Mouse (Mus musculus) lung, embryonic 16.5 days (tissue): ENCODE results near the gene BC147527. TPM values are rescaled to one million over a fixed set of nuclear protein-coding genes. Genes with fewer than 3 reads are reported as not detected.
"Not testable (repeated sequence)": the region's sequence is repeated elsewhere in the genome, so short reads cannot be mapped to it uniquely, and the experiment has no call there.

Source experiments
- ATAC-seq: fragments of 200-750 bp; cut with Nextera tagmentation; 2 replicates; pipeline ENCODE4 v1.8.0; 2017; ENCODE audit warnings: low read depth, mild to moderate bottlenecking, moderate library complexity
- H3K27ac ChIP-seq: fragments of 300-500 bp; sonication (generic); 2 replicates; pipeline ENCODE4 v1.5.1; 2014; ENCODE audit warnings: mild to moderate bottlenecking, control low read depth, low read length
- H3K27me3 ChIP-seq: fragments of 300-500 bp; sonication (generic); 2 replicates; pipeline ENCODE4 v1.6.1; 2014; ENCODE audit warnings: low read depth, low read length, mixed read lengths; ENCODE audit not compliant: control insufficient read depth, insufficient read depth
- H3K36me3 ChIP-seq: fragments of 300-500 bp; sonication (generic); 2 replicates; pipeline ENCODE4 v1.6.1; 2014; ENCODE audit warnings: low read length; ENCODE audit not compliant: control insufficient read depth, insufficient read depth
- H3K4me1 ChIP-seq: fragments of 300-500 bp; sonication (generic); replicated peaks from 2 replicates; pipeline ENCODE4 v1.6.1; 2014; ENCODE audit warnings: low read length, mixed read lengths; ENCODE audit not compliant: control insufficient read depth, insufficient read depth
- H3K4me2 ChIP-seq: fragments of 300-500 bp; sonication (generic); 2 replicates; pipeline ENCODE4 v1.6.1; 2014; ENCODE audit warnings: low read depth, low read length, control low read depth
- H3K4me3 ChIP-seq: fragments of 300-500 bp; sonication (generic); 2 replicates; pipeline ENCODE4 v1.5.1; 2014; ENCODE audit warnings: mild to moderate bottlenecking, low read length, control low read depth
- H3K9ac ChIP-seq: fragments of 300-500 bp; sonication (generic); 2 replicates; pipeline ENCODE4 v1.6.1; 2014; ENCODE audit warnings: low read length, control low read depth
- H3K9me3 ChIP-seq: fragments of 300-500 bp; sonication (generic); 2 replicates; pipeline ENCODE4 v1.6.1; 2016; ENCODE audit warnings: low read length; ENCODE audit not compliant: control insufficient read depth
- WGBS: fragments of 180-500 bp; shearing (Covaris S2); extraction: QIAGEN DNeasy Blood & Tissue Kit; methylation state at CpG from one replicate; pipeline ENCODE4 v1.1.7; 2014; 5-methylcytosine and 5-hydroxymethylcytosine counted together
- polyA plus RNA-seq: library from polyadenylated mRNA; unstranded; fragments of >200 nt; fragmentation: Nextera tagmentation; extraction: Ambion mirVana; gene quantifications from 2 replicates; pipeline ENCODE4 v1.2.1, GENCODE M21; 2015

The BC147527 gene
- polyA plus RNA-seq, result 0.34 and 0.87 TPM in 2 replicates

- Histone ChIP-seq H3K4me3 (no peak within 1 kb of the TSS), H3K4me2 (no peak within 1 kb of the TSS), H3K27me3 (no peaks in the 10 kb centered on the region), H3K27ac (no peak within 1 kb of the TSS), H3K36me3 (no peaks in the 10 kb centered on the region), H3K9ac (no peak within 1 kb of the TSS), H3K9me3 (no peaks in the 10 kb centered on the region), H3K4me1 (no peaks in the 10 kb centered on the region)
- WGBS, result 25% methylated on average over 2 of the region's 2 CpGs
- no peak for ATAC-seq
Measured at GRCm38 (mm10) chr13:120299991-120300442, at the start of gene BC147527. Gene BC147527, plus strand, starts transcription at chr13:120300392.

- H3K27ac ChIP-seq, H3K9me3 ChIP-seq, H3K4me3 ChIP-seq, H3K4me1 ChIP-seq, ATAC-seq, H3K27me3 ChIP-seq, H3K4me2 ChIP-seq, H3K9ac ChIP-seq, H3K36me3 ChIP-seq: not testable (repeated sequence)
- WGBS, result 86% methylated on average over 2 of the region's 3 CpGs
Measured at GRCm38 (mm10) chr13:120251208-120251924, 48.8 kb upstream of the BC147527 start.

- H3K4me1 ChIP-seq, H3K27me3 ChIP-seq, H3K4me3 ChIP-seq, ATAC-seq, H3K9me3 ChIP-seq, H3K9ac ChIP-seq, H3K4me2 ChIP-seq, H3K27ac ChIP-seq, H3K36me3 ChIP-seq: not testable (repeated sequence)
- 77% methylated on average over 3 of the region's 3 CpGs for WGBS
Measured at GRCm38 (mm10) chr13:120258817-120259658, 41.2 kb upstream of the BC147527 start.

- H3K27me3 ChIP-seq, H3K4me2 ChIP-seq, H3K36me3 ChIP-seq, H3K4me3 ChIP-seq, H3K4me1 ChIP-seq, H3K9ac ChIP-seq, H3K27ac ChIP-seq, H3K9me3 ChIP-seq, ATAC-seq: not testable (repeated sequence)
- WGBS, result 56% methylated on average over 3 of the region's 3 CpGs
Measured at GRCm38 (mm10) chr13:120259718-120260117, 40.5 kb upstream of the BC147527 start.

GRCm38 (mm10) chr13:120262870-120263269 lies 37.3 kb upstream of the BC147527 start, which contains the start of gene AF067061:
Gene AF067061, plus strand, starts transcription at chr13:120263114.
- H3K36me3 ChIP-seq, result not testable (repeated sequence)

GRCm38 (mm10) chr13:120277837-120278236 lies 22.4 kb upstream of the BC147527 start:
- H3K9ac ChIP-seq, result not testable (repeated sequence)

More at GRCm38 (mm10) chr13:120262870-120263269, 37.3 kb upstream of the BC147527 start, which contains the start of gene AF067061:
- not testable (repeated sequence) for H3K4me3 ChIP-seq, H3K27me3 ChIP-seq, H3K9ac ChIP-seq, H3K27ac ChIP-seq, H3K4me2 ChIP-seq, H3K4me1 ChIP-seq, H3K9me3 ChIP-seq, ATAC-seq
- WGBS, result 83% methylated on average over 2 of the region's 2 CpGs

GRCm38 (mm10) chr13:120278784-120279183 lies 21.4 kb upstream of the BC147527 start:
- H3K9ac ChIP-seq, result no peak overlapping the region
- no peaks in the 10 kb centered on the region for H3K36me3 ChIP-seq
- H3K4me2 ChIP-seq, result no peak overlapping the region
- WGBS, result 86% methylated on average over 9 of the region's 9 CpGs
- no peak overlapping the region for H3K4me3 ChIP-seq
- no peaks in the 10 kb centered on the region for H3K4me1 ChIP-seq
- H3K9me3 ChIP-seq, result no peaks in the 10 kb centered on the region
- no peak overlapping the region for H3K27ac ChIP-seq
- no peaks in the 10 kb centered on the region for H3K27me3 ChIP-seq
- no peak for ATAC-seq

More at GRCm38 (mm10) chr13:120277837-120278236, 22.4 kb upstream of the BC147527 start:
- not testable (repeated sequence) for H3K9me3 ChIP-seq, H3K36me3 ChIP-seq, H3K4me2 ChIP-seq, ATAC-seq, H3K27me3 ChIP-seq, H3K4me1 ChIP-seq, H3K27ac ChIP-seq, H3K4me3 ChIP-seq
- 18% methylated on average over 2 of the region's 2 CpGs for WGBS

- Histone ChIP-seq H3K27me3 (no peaks in the 10 kb centered on the region), H3K4me2 (no peak overlapping the region), H3K27ac (no peak overlapping the region), H3K9me3 (no peaks in the 10 kb centered on the region), H3K36me3 (no peaks in the 10 kb centered on the region), H3K4me3 (no peak overlapping the region), H3K4me1 (no peaks in the 10 kb centered on the region), H3K9ac (no peak overlapping the region)
- WGBS, result 43% methylated on average over 1 of the region's 1 CpGs
- ATAC-seq, result no peak
Measured at GRCm38 (mm10) chr13:120299324-120299894, 783 bp upstream of the BC147527 start.

GRCm38 (mm10) chr13:120300853-120301252 lies 661 bp downstream of the BC147527 start:
- Histone ChIP-seq H3K9me3 (no peaks in the 10 kb centered on the region), H3K4me3 (no peak overlapping the region), H3K27ac (no peak overlapping the region), H3K9ac (no peak overlapping the region), H3K4me2 (no peak overlapping the region), H3K4me1 (no peaks in the 10 kb centered on the region), H3K27me3 (no peaks in the 10 kb centered on the region), H3K36me3 (no peaks in the 10 kb centered on the region)
- WGBS, result 79% methylated on average over 4 of the region's 4 CpGs
- no peak for ATAC-seq
